In the genomic region with DNA sequence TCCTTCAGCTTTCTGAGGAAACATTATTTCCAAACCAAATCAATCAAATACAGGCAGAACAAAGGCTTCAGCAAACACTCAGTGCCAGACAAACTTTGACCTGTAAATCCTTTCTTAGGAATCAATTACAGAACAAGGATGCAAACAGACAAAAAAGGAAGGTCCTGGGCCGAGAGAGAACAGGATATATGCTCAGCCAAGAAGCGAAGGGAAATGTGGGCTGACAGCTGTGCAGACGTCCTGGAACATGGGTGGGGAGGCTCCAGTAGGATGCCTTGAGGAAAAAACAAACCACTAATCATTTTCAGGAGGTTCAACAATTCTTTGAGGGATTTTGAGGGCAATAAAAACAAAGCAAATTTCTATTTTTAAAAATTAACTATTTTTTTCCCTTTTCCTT, we compare ENCODE assay signal across 13 mouse cellular contexts. TPM values are rescaled to one million over a fixed set of nuclear protein-coding genes. Genes with fewer than 3 reads are reported as not detected.
DNase-seq lines count a peak whose midpoint lies in the region; ATAC-seq and TF ChIP-seq lines count a peak whose summit lies in the region.
"Had no signal": no experiment of that assay in that cellular context is flagged by ENCODE, and none has a peak within 500 bp of the region (broad histone marks: within the 10 kb centered on the region; RNA-seq: fewer than 3 reads in every experiment).

No protein-coding gene starts in this region.

- H3K9me3 ChIP-seq in liver, postnatal 0 days (ENCODE audit: low read length) = no peaks in the 10 kb centered on the region
- H3K9me3 ChIP-seq in liver, embryonic 11.5 days (ENCODE audit: control insufficient read depth, low read length) = no peaks in the 10 kb centered on the region
- H3K9me3 ChIP-seq: embryonic facial prominence, embryonic 15.5 days; liver, embryonic 15.5 days had no signal

- ATAC-seq in liver, postnatal 0 days = peak; percentile 25; the same call in 1 of the 2 replicates
- no peak for ATAC-seq in liver, embryonic 11.5 days (replicated peaks; ENCODE audit: low FRiP score)

- H3K4me1 ChIP-seq in cerebellum, adult 2 months (ENCODE audit: control insufficient read depth, insufficient read depth, low read length) = no peaks in the 10 kb centered on the region
- peaks cover 7% of the 10 kb centered on the region; the same call in 1 of the 2 replicates for H3K4me1 ChIP-seq in liver, postnatal 0 days (ENCODE audit: insufficient read depth)
- peaks cover 30% of the 10 kb centered on the region for H3K4me1 ChIP-seq in liver, embryonic 11.5 days (replicated peaks; ENCODE audit: control insufficient read depth, insufficient read depth, low read length)

- H3K9ac ChIP-seq in liver, postnatal 0 days (replicated peaks) = no peak overlapping the region
- H3K9ac ChIP-seq in liver, embryonic 11.5 days (ENCODE audit: low read depth, low read length) = no peak overlapping the region
- H3K9ac ChIP-seq: embryonic facial prominence, embryonic 15.5 days; hindbrain, embryonic 14.5 days; liver, embryonic 15.5 days had no signal

- no peaks in the 10 kb centered on the region for H3K36me3 ChIP-seq in liver, postnatal 0 days (replicated peaks; ENCODE audit: insufficient read depth, low read length)
- no peaks in the 10 kb centered on the region for H3K36me3 ChIP-seq in liver, embryonic 11.5 days (ENCODE audit: control insufficient read depth, insufficient read depth, low read length)
- H3K36me3 ChIP-seq: embryonic facial prominence, embryonic 15.5 days; liver, embryonic 15.5 days had no signal

- peak; percentile 55; the same call in 1 of the 2 replicates for TF ChIP-seq EP300 in liver, postnatal 0 days (IDR thresholded peaks at IDR 0.05; ENCODE audit: low read depth)

- no peaks in the 10 kb centered on the region for H3K27me3 ChIP-seq in cerebellum, adult 2 months (ENCODE audit: control insufficient read depth, insufficient read depth, low read length)
- H3K27me3 ChIP-seq in liver, postnatal 0 days (ENCODE audit: insufficient read depth, low read length) = no peaks in the 10 kb centered on the region
- no peaks in the 10 kb centered on the region for H3K27me3 ChIP-seq in liver, embryonic 11.5 days (replicated peaks; ENCODE audit: control insufficient read depth, insufficient read depth, low read length)
- H3K27me3 ChIP-seq: embryonic facial prominence, embryonic 15.5 days; liver, embryonic 15.5 days had no signal

- TF ChIP-seq CTCF in cerebellum, adult 2 months (IDR thresholded peaks at IDR 0.05; ENCODE audit: borderline replicate concordance, insufficient read depth, low read depth, low read length) = no peak
- no peak for TF ChIP-seq CTCF in liver, postnatal 0 days (IDR thresholded peaks at IDR 0.05; ENCODE audit: low read depth)

- no peak for TF ChIP-seq POLR2A in cerebellum, adult 2 months (IDR thresholded peaks at IDR 0.05; ENCODE audit: borderline replicate concordance, insufficient read depth, low read length)

- no peak overlapping the region for H3K4me3 ChIP-seq in cerebellum, adult 2 months (replicated peaks; ENCODE audit: insufficient read depth, low read depth, low read length)
- H3K4me3 ChIP-seq in liver, postnatal 0 days (ENCODE audit: low read depth, low read length) = no peak overlapping the region
- no peak overlapping the region for H3K4me3 ChIP-seq in liver, embryonic 11.5 days (ENCODE audit: low read depth, low read length)
- H3K4me3 ChIP-seq: embryonic facial prominence, embryonic 15.5 days; liver, embryonic 15.5 days had no signal

- no peak overlapping the region for H3K4me2 ChIP-seq in liver, postnatal 0 days (ENCODE audit: low read depth, low read length)
- no peak overlapping the region for H3K4me2 ChIP-seq in liver, embryonic 11.5 days
- H3K4me2 ChIP-seq: embryonic facial prominence, embryonic 15.5 days; hindbrain, embryonic 14.5 days; liver, embryonic 15.5 days had no signal

- H3K27ac ChIP-seq in cerebellum, adult 2 months (ENCODE audit: insufficient read depth, low read length) = peak overlapping the region; percentile 13; the same call in 1 of the 2 replicates
- H3K27ac ChIP-seq in liver, postnatal 0 days (ENCODE audit: low read depth) = no peak overlapping the region
- H3K27ac ChIP-seq in liver, embryonic 11.5 days (ENCODE audit: low read depth, low read length) = no peak overlapping the region
- H3K27ac ChIP-seq: embryonic facial prominence, embryonic 15.5 days; hindbrain, embryonic 14.5 days; liver, embryonic 15.5 days had no signal

- WGBS in cerebellum, adult 2 months = 47% methylated on average over 3 of the region's 3 CpGs
- WGBS in liver, postnatal 0 days (ENCODE audit: insufficient replicate concordance) = 31% methylated on average over 3 of the region's 3 CpGs
- 41% methylated on average over 3 of the region's 3 CpGs for WGBS in liver, embryonic 11.5 days

- DNase-seq in cerebellum, adult 2 months = no peak
- DNase-seq in cerebellum, postnatal 10 days = no peak
- no peak for DNase-seq in liver, postnatal 0 days
- DNase-seq in liver, embryonic 11.5 days (ENCODE audit: low spot score) = no peak
- peak; percentile 33 to 54 for DNase-seq in kidney, postnatal 4 days
- no peak for DNase-seq in urinary bladder, postnatal 25 days (ENCODE audit: low spot score)
- DNase-seq in thymus, postnatal 25 days = no peak
- DNase-seq in spleen, postnatal 10 days (ENCODE audit: low spot score in 2 of 2) = no peak
- DNase-seq: B cell, adult 2 months; cerebellum, adult 9-10 months had no signal

RNA-seq across cellular contexts. Expression of gene Fam117b, which starts 10.2 kb away (rescaled TPM):
- 27.8 and 27.9 TPM in 2 replicates for polyA plus RNA-seq in cerebellum, adult 2 months (2012; rRNA removed)
- polyA plus RNA-seq in liver, postnatal 0 days (2015; fragmentation: Nextera tagmentation; extraction: Ambion mirVana) = 1.5 and 1.8 TPM in 2 replicates
- 10.3 and 10.6 TPM in 2 replicates for polyA plus RNA-seq in liver, embryonic 11.5 days (2014; fragmentation: Nextera tagmentation; extraction: Ambion mirVana)

Comparison
In these comparisons a context has a peak if more than half of its experiments do, and no peak if none do; other contexts are left out.
1. DNase-seq: peak in kidney, postnatal 4 days (2 of 2); none in cerebellum, adult 2 months (0 of 2), cerebellum, postnatal 10 days (0 of 2), liver, postnatal 0 days (single experiment), liver, embryonic 11.5 days (single experiment), urinary bladder, postnatal 25 days (single experiment), thymus, postnatal 25 days (single experiment) and spleen, postnatal 10 days (0 of 2).